Mouse (Mus musculus) T-helper 1 cell (primary cell): ENCODE measurements around the gene Scn1b.

Experiments used
- in situ Hi-C: fragments of 300-600 bp; cut with MboI, MseI; formaldehyde crosslinking; loops from one replicate; pipeline ENCODE4 v1.15.1; 2025; ENCODE audit warnings: high pct_unique_total_duplicates

The Scn1b gene

DNA sequence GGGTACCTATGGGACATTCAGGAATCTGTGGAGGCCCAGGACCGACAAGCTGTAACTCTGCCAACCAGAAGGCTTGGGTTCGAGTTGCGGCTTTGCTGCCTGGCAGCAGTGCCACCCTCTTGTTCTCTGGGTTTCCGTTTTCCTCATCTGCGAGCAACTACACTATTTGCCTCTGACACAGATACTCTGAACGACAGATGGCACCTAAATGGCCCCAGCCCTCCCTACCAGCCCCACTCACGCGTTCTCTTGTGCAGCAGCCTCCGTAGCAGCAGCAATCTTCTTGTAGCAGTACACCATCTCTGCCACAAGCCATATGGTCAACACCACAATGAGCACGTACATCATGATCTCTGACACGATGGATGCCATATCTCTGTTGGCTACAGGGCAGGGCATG is 9.3 kb downstream of the Scn1b start:
- in situ Hi-C loops = no loop called here

DNA sequence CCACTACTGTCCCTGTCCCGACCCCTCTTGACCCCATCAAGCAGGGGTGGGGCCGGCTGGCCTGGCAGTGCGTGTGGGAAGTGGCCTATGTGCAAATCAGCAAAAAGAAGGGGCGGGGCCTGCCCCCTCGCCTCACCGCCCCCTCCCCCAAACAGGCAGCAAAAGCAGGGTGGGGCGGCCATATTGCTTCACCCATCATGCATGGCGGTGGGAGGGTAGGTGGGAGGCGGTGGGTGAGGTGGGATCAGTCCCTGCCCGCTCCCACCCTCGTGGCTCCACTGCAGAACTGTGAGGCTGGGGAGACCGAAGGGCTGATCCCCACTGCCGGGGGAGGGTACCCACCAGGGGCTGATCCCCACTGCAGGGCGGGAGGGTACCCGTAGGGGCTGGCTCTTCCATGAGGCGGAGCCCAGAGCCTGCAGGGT is 10.1 kb downstream of the Scn1b start:
- in situ Hi-C loops = no loop called here

DNA sequence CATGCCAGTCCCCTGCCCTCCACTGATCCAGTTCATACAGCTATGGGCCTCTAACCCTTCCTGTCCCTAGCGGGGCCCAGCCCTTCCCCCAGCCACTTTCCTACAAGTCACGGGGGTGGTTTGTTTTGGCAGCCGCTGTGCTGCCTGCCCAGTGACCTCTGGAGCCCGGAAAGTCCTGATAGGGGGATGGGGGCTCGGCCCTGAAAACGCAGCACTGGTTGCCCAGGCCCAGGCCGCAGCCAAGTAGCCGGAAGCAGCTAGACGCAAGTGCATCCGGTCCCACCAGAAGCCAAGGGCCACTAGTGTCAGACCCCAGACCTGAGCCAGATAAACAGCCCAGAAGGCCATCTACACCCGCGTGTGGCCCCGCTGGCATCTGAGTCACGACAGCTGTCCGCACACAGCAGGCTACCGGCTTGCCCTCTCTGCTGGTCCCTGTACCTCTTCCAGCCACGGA is 11.2 kb downstream of the Scn1b start:
- in situ Hi-C loops = no loop called here

DNA sequence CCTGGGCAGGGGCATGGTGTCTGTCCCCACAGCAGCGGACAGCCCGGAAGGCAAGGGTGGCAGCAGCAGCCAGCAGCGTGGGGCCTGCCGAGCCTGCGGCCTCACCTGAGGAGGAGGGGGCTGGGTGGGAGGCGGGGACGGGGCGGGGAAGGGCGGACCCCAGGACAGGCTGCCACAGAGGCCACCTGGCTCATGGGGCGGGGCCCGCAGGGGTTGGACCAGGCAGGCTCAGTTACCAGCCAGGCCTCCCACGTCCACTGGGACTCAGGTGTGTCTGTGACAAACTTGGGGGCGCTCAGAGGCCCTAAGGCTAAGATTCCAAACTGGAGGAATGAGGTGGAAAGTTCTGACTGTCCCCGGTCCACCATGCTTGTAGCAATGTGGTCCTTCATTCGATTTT is 11.6 kb downstream of the Scn1b start, which contains the start of gene Hpn:
Hpn (minus strand) TSS at position 109 of the 400 bp plus-strand sequence.
- in situ Hi-C loops = no loop called here

DNA sequence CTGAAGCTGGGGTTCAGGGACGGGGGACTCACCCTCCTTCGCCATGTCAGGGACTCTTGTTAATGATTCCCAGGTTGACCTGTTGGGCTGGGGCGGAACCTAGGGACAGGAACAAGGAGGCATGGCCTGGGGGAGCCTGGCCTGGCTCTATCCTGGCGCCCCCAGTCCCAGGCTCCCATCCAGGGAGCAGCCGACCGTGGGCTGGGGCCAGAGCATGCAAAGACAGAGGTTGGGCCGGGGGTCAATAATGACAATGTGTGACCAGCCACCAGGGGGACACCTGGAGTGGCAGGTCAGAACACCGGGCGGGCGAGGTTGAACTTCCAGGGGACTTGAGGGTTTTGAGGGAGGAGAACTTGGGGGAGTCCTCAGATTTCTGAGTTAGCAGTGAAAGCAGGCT is 12.2 kb downstream of the Scn1b start:
- in situ Hi-C loops = no loop called here

DNA sequence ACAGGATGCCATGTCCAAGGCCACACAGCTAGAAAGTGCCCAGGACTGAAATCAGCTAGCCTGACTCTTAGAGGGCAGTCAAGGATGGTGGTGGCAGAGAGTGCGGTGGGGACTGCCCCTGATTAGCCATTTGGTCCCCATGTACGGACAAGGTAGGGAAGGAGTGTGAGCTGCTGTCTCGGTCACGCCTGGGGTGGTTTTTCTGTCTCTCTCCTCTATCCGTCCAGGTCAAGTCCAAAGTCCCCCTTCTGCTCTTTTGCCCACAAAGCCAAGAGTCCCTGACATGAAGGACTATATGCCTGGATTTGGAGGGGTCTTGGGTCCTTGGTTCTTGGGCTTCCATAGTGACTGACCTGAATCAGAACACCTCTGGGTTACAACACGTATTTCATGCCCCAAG is 13.0 kb downstream of the Scn1b start:
- in situ Hi-C loops = no loop called here

DNA sequence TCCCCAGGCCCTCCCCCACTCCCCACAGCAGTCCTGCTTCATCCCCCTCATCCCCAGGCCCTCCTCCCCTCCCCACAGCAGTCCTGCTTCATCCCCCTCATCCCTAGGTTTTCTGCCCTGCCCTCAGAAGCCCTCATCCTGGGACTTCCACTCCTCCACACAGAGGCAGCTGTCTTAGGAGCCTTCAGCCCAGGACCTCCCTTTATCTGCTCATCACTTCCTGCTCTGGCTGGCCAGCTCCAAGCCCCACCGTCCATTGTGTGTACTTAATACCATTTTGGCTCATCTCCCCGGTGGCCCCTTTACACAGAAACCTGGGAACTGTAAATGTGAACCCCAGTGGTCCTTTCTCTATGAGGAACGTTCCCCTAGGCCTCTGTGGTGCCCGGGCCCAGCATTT is 14.8 kb downstream of the Scn1b start:
- in situ Hi-C loops = no loop called here

DNA sequence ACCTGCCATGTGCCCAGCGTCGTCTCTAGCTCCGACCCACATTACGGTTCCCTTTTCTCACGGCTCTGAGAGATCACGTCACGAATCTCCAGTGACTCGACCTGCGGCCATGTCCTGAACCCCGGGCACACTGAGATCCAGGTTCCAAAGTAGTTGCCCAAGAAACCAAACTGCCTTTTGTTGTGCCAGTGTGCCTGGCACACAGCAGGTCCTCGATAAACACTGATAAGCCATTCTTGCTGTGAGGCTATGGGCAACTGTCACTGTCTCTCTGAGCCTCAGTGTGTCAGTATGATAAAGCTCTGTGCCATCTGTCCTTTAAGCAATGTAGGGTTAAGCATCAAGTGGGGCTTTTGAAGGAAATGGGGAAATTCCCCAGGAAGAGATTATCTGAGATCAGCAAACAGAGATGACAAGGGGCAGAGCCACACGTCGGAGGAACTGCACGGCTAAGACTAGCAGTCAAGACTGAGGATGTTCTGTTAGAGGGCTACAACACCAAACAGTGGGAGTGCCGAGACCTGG is 15.9 kb downstream of the Scn1b start:
- in situ Hi-C loops = no loop called here

DNA sequence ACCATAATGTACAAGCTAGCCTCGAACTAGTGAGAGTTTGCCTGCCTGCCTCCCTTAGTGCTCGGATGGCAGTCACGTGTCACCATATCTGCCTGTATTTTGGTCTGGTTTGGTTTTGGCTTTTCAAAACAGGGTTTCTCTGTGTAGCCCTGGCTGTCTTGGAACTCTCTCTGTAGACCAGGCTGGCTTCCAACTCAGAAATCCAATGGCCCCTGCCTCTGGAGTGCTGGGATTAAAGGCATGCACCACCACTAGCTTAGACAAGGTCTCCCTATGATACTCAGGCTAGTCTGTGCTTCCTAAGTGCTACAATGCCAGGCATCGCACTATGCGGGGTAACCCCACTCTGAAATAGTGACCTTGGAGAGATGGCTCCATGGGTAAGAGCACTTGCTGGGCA is 17.0 kb downstream of the Scn1b start:
- in situ Hi-C loops = no loop called here

DNA sequence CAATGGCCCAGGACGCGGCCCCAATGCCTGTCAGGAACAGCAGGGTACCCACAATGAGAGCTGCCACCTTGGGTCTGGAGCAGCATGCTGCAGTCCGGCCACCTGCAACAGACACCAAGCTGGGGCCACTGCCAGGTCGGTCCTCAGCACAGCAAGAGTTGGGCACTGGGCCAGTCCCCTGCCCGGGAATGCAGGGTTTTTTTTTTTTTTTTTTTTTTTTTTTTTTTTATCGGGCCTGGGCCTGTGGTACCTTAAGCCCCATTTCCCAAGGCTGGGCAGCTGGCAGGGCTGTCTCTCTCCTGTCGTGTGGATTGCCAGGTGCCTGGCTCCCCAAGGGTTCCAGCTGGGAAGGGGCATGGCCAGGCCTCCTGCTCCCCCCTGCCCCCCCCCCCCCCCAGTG is 17.7 kb downstream of the Scn1b start:
- in situ Hi-C loops = no loop called here

DNA sequence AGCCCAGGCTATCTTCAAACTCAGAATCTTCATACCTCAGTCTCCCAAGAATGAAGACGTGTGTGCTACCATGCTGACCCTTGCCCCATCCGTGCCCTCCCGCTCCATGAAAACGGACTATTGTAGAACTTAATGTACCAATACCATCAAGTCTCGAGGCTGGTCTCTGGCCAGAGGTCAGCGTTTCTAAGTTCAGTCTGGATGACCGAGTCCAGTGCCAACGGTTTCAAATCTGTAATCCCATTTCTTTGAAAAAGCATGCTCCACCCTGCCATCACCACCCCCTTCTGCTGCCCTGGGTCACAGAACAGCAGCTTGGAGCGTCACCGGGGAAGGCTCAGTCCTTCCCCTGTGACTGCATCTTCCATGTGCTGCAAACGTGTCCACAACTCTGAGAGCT is 19.0 kb downstream of the Scn1b start:
- in situ Hi-C loops = no loop called here

DNA sequence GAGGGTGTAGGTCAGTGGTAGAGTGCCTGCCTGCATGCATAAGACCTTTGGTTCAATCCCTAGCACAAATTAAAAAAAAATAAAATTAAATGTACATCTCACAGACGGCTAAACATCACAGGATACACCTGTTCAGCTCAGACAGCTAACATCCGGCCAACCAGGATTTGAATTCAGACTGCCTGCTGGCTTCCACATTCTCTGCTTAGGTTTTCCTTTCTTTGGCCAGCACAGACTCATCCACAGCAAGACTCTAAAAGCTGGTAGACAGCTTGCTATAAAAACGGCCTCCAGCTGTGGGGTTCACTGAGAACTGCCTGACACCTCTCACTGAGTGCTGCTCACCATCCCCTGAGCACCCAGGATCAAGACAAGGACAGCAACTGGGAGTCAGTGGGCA is 20.6 kb downstream of the Scn1b start:
- in situ Hi-C loops = no loop called here

DNA sequence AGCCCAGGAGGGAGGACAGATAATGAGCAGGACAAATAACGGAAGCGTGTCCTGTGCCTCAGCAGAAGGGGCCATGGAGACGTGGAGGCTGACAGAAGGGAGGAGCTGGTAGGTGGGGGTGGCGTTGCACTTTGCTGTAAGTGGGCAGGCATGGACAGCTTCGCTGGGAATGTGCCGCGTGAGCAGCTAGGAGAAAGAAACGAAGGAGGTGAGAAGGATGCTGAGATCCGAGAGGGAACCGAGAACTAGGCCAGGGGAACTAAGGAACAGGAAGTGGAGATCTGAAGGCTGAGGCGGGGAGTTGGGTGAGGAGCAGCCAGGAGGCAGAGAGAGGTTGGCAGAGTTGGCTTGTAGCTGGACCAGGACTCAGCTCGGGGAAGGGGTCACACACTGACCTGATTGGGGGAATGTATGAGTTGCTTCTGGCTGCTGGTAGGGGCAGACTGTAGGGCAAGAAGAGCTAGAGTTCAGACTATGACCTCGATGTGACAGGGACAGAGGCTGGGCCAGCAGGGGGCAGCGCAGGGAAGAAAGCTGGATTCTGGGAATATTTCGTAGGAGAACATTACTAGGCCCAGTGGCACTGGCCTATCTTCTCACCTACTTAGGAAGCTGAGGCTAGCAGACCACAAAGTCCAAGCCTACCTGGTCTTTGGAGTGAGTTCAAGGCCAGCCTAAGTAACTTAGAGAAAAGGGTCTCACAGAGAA is 21.6 kb downstream of the Scn1b start:
- in situ Hi-C loops = no loop called here

DNA sequence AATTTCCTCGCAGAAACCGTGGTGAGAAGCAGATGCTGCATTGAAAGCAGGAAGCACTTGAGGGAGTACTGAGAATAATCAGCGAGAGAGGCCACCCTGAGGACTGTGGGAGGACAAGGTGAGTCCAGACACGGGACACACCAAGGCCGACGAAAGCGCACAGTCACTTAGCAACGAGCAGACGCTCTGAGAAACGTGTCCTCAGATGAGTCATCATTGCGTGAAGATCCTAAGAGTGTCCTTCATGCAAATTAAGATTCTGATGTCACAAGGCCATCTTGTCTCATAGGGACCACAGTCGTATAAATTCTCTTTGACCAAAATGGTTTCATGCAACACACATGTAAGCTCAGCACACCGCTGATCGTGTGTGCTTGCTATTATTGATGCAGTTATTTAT is 26.0 kb downstream of the Scn1b start:
- in situ Hi-C loops = no loop called here

DNA sequence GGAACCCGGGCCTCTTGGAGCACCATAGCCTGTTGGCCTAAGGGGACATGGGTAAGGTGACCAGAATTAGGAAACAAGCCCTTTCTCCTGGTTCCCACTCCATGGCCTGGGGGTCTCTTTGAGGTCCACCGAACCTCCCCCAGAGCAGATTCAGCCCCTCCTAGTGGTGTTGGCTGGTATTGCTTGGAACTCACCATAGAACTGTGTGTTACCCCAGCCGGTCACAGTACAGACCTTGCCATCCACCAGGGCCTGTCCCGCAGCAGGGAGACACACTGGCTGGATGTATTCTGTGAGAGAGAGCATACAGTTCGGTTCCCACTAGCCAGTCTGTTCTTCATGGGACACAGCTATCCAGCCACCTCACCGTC is 27.2 kb downstream of the Scn1b start:
- in situ Hi-C loops = loop anchor here (5.0 kb wide), 1 partner anchor 107 kb away; no protein-coding TSS in a partner anchor

DNA sequence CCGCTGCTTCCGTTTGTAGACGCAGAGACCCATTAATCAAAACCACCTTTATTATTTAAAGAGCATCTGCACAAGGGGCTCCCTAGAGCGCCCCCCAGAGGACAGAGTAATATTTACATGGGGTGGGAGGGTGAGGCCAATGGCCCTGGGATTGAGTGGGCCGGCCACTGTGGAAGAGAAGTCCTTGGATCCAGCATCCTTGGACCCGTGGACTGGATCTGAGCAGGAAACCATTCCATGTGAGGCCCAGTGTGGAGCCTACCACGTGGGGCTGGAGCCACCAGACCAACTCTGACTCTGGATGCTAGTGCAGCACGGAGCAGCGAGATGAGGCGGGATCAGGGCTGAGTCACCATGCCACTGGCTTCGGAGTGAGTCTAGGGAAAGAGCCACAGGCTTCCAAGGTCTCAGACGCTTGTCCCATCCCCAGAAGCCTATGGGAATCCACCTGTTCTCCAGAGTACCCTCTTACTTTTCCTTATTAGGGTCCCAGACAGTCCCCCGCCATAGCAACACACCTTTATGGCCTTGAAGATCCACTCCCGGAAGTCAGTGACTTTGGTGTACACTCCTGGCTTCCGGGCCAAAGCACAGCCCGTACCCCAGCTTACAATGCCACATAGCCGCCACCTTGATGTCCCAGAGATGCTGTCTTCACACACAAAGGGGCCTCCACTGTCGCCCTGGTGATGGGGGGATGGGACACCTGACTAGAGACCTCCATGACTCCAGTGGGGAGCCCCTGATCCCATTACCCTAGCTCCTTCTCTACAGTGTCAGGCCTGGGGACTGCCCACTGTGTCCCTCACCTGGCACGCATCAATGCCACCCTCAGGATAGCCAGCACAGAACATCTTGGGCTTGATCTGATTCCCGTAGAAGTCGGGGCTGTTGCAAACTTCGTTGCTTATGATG is 27.8 kb downstream of the Scn1b start:
- in situ Hi-C loops = loop anchor here (5.0 kb wide), 1 partner anchor 107 kb away; no protein-coding TSS in a partner anchor

DNA sequence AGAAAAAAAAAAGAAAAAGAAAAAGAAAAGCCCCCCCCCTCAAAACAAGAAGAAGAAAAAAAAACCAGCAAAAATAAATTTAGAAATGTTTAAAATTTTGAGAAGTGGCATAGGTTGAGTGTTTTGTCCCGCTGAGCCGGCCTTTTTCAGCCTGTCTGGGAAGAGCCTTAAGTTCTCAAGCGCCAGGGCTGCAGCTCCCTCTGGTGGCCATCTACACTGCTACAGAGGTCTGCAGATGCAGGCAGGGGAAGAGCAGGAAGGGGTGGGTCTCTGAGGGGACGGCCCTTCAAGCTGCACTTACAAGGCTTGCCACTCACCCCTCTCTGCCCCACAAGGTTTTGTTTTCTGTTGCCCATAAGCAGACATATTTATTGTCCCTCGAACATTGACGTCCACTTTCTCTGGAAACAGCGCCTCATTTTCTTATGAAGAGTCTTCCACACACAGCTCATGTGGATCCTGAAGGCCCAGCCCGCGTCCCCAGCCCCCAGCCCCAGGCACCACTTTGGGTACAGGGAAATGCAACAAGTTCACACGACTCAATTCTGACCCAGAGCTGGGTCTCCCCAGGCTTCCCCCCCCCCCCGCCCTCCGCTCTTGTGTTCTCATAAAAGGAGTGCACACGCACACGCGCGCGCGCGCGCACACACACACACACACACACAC is 29.1 kb downstream of the Scn1b start:
- in situ Hi-C loops = loop anchor here (5.0 kb wide), 1 partner anchor 105 kb away; no protein-coding TSS in a partner anchor

DNA sequence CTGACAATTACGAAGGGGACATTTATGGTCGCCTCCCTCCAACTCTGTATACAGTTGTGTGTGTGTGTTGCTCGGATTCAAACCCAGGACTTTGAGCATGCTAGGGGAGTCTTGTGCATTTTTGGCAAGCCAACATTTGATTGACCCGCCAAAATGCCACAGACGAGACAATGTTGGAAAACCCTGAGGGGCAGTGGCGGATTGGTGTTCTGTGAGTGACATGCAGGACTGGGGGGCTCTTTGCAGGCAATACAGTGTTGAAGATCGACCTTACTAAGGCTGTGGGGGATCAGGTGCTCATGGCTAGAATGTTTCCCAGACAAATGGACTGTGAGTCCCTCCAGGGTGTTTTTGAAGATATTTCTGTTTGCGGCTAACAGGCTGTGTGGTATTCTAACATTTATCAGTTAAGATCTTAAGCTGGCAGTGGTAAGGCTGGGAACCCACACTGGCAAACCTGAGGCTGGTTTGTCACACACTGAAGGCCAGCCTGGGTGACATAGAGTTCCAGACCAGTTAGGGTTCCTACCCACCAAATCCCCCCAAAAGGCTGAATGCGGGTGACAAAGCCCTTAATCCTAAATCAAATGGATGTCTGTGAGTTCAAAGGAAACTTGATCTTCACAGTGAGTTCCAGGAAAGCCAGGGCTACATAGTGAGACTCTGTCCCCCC is 29.8 kb downstream of the Scn1b start:
- in situ Hi-C loops = loop anchor here (5.0 kb wide), 1 partner anchor 105 kb away; no protein-coding TSS in a partner anchor

DNA sequence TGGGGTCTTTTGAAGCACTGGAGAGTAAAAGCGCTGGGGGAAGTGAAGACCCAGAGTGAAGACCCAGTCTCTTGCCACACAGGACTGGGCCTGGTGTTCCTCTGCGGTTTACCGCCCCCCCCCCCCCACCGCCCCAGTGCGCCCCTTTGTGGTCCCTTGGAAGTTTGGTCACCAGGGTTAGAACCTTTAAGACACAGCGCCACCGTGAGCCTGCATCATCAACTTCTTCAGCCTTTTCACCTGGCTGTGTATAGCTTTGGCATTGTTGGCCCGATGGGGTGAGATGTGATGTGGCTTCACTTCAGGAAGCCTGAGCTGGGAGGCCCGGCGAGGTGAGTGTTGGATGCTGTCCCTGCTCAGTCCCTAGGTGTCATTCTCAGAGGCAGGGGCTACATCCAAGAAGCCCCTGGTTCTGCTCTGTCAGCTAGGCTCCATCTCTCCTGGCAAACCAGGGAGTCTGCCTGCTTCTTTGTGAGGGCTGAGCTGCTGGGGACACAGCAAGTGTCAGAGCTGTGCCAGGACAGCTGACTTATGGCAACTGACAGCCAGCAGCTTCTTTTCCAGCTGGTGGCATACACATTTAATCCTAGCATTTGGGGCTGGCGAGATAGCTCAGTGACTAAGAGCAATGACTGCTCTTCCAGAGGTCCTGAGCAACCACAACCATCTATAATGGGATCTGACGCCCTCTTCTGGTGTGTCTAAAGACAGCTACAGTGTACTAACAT is 31.9 kb downstream of the Scn1b start:
- in situ Hi-C loops = loop anchor here (5.0 kb wide), 1 partner anchor 103 kb away; no protein-coding TSS in a partner anchor

DNA sequence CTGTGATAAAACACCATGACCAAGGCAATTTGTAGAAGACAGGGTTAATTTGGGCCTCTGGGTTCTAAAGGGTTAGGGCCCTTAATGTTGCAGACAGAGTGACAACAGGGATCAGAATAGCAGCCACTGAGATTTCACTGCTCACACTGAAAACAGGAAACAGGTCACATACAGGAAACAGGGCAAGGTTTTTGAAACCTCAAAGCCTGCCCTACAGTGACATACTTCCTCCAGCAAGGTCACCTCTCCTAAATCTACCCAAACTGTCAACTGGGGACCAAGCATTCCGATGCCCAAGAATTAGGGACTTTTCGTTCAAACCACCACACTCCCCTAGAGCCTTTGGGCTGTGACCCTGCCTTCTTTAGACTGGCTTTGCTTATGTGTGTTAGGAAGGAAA is 37.1 kb downstream of the Scn1b start:
- in situ Hi-C loops = no loop called here

DNA sequence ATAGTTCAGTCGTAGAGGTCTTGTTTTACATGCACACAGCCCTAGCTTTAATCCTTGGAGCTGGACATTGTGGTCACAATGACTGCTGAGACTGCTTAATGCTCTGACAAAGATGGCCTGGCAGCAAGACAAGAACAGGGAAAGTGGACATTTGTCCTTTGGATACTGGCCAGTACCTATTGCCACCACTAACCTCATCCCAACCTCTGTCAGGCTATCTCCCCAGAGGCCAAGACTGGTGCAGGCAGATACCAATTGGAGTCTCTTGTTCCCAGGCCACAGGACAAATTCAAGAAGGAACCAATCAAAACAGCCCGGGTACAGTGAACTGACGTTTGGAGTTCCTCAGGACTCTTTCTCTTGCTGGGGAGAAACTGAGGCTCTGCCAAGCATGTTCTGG is 38.6 kb downstream of the Scn1b start:
- in situ Hi-C loops = no loop called here
